Mouse (Mus musculus): ENCODE data around the gene Auh.

Auh gene

DNA sequence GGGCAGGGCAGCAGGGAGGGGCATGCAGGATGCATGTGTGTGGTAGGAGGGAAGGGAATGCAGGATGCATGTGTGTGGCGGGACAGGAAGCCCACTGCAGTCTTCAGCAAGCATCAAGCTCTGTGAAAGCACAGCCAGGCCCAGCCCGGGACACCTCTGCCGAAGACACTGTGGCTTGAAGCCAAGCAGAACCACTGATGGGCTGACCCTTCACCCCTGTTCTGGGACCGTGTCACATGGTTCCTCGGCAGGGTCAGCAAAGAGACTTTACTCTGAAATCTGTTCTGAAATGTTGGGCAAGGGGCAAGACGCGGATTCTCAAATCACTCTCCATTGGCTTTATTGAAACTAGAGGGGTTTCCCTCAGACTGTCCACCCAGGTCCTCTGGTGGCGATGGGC is 94.9 kb downstream of the Auh start:
- DNase-seq (ENCODE audit: inconsistent ontology term), result no peak

DNA sequence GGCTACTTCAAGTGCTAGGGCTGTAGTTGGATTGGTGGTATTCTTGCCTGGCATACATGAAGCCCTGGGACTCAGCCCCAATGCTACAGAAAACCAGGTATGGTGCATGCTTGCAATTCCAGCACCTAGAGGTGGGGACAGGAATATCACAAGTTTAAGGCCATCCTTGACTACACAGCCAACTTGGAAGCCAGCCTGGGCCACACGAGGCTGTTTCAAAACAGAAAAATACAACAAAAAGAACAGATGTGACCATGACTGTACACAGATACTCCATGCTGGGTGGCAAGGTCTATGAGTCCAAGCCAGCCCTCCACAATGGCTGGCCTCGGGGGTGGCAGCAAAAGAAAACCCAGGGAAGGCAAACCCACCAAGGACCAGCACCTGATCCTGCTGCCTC is 95.7 kb downstream of the Auh start:
- DNase-seq (ENCODE audit: inconsistent ontology term), result no peak

DNA sequence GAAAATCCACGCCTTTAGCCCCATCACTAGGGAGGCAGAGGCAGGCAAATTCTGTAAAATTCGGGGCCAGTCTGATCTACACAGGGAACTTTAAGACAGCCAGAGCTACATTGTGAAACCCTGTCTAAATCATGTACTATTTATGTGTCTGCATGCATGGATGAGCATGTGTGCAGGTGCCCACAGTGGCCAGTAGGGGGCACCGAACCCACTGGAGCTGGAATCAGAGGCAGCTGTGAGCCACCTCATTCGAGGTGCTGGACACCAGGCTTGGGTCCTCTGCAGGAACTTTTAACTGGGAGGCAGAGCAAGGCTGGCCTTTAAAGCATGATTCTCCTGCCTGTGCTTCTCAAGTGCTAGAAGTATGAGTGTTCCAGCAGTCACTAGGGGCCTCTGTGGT is 96.3 kb downstream of the Auh start:
- DNase-seq (ENCODE audit: inconsistent ontology term), result no peak

DNA sequence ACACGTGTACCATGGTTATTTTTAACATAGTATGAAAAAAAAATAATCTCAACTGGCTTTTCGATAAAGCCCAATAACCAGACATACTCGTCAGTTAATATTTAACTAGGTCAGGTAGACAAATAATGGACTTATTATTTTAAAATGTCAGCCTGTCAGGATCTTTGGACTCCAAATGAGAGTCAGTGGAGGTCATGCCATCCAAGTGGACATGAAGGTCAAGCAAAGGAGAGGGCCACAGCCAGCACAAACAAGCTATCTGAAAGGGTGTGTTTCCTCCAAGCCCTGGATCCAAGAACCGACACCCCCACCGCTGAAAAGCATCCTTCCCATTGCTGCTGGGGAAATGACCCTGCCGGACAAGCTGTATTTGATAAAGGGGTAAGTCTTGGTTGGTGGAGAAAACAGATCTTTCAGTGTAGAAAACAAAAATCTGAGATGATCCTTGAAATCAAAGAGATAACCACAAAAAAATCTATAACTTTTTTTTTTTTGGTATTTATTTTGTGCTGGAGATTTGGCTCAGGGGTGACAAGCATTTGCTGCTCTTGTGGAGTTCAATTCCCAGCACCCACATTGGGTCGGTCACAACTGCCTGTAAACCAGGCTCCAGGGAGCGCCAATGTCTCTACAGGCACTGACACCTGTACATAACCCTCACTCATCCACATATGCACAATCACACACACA is 96.9 kb downstream of the Auh start:
- no peak for DNase-seq (ENCODE audit: inconsistent ontology term)

DNA sequence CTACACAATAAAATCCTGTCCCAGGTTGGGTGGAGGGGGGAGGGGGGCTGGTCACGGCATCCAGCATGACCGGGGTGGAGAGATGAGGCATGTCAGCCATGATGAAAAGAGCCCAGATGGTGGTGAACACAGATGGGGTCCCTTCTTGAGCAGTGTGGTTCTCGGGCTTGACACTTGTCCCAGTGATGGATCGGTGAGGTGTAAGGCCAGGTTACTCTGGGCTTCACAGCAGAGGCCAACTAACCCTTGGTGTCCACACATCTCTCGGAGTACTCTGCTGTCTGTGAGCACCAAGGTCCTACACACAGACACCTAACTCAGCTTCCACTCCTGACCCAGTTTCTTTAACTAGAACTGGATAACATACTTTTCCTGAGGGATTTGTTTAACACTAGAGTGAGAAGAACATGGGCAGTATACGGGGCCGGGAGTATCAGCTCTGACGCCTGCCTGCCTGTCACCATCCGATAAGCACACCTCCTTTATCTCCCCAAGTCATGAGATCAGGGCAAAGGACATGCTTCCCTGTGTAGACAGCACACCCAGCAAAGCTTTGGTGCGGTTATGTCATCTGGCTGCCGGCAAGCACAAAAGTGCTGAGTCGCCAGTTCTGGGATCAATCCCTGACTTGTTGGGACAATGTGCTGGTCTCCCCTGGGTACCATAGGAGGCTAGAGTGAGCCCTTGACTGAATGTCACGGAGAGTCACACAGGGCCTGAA is 98.3 kb downstream of the Auh start:
- no peak for DNase-seq (ENCODE audit: inconsistent ontology term)

DNA sequence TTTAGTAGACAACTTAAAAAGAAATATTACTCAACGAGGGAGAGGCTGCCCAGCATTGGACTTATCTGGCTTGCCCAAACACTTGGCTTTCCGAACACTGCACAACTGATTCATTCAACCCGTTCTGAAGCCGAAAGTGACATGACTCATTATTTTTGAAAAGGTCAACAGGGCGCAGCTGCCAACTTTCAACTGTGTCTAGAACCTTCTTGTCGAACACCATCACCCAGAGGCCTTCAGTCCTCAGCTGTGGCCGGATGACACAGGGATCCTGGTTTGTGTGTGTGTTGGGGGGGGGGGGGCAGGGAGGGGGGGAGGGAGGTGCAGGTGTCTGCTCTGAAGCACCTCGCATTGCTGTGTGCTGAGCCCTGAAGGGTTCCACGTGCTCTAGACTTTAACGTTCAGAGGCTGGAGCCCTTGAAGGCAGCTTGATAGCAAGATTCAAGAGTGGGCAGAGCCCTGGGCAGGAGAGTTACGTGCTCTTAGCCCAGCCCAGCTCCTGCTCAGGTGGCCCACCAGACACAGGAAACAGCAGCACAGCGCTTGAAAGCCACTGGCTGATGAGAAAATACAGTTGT is 100.4 kb downstream of the Auh start:
- DNase-seq (ENCODE audit: inconsistent ontology term), result peak; percentile 88

DNA sequence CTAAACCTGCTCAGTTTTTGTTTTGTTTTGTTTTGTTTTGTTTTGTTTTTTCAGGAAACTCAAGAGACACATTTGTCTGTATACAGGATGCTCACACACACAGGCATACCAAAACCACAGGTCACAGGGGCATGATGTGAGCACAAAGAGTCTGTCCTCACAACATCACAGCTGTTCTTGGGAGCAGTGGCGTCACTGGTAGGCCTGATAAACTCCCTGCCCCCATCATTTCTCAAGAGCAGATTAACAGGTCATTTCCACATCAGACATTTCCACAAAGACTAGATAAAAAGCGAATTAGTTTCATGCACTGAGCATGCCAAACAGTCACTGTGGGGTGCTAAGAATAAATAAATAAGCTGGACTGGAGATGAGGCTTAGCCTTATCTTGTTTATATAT is 101.3 kb downstream of the Auh start:
- peak; percentile 37 for DNase-seq (ENCODE audit: inconsistent ontology term)

DNA sequence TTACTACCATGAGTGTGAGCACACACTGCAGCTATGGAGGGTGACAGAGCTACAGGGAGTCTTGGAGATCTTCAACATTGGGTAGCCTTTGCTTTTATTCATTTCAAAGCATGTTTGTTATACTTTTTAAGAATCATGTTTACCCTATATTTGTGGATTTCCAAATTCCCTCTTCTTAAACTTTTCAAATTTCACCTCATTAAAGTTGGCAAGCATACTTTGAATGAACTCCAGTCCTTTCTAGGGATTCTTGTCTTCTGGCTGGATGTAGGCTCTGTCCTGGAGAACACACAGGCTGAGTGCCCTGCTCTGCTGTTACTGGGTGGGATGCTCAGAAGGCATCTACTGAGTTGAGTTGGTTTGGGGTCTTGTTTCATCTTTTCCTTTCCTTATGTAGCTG is 102.8 kb downstream of the Auh start:
- DNase-seq (ENCODE audit: inconsistent ontology term), result no peak

DNA sequence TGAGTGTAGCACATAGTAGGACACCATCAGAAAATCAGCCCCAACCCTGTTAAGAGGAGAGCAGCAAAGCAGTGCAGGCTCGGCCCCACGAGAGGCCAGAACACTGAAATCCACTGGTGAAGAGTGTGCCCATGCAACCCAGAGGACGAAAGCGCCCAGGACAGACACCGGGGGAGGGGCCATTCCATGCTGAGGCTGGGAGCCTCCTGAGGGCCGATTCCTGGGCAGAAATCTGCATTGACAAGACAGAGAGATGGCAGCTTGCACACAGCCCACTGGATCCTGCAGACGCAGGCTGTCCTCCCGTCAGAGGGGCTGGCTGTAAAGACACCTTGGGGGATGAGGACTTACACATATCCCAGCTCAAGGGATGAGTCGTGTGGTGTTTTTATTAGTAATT is 104.7 kb downstream of the Auh start:
- no peak for DNase-seq (ENCODE audit: inconsistent ontology term)

DNA sequence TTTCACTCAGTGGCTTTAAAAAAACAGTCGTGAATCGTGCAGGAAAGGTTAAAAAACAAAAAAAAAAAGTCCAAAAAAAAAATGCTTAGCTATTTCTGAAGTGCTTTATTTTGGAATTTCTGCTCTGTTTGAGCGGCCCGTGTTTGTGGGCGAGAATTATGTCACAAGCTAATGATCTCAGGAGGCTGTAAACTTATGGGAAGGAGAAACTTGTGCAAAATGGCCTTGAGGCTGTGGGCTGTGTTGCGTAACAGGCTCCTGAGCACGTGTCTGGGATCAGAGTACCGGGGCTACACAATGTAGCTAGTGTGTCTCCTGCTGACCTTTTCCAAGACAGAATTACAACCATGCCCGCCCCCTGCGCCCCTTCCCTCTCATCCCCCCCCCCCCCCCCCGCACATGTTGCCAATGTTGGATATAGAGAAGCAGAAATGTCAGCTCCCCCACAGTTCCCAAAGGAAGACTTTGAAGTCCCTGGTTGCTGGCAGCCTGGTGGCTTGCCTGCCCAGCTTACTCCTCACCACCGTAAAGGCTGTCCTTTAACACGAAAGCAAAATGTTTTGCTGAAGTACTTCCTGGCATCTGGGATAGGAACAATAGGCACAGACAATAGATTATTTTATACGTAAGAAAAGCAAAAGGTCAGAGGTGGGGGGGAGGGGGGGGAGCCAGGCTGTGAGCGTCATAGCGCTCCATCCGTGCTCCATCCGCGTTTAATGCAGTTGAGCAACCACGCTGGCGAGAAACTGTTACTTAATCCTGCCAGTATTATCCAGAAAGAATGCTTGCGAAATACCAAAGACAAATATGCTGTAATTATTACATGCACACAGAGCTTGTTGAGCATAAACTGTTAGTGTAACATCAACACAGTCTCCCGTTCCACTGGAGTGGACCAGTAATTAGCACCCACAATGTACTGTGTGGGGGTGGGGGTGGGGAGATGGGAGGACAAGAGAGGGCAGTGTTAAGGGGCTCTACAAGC is 107.0 kb downstream of the Auh start:
- DNase-seq (ENCODE audit: inconsistent ontology term), result peak; percentile 75

DNA sequence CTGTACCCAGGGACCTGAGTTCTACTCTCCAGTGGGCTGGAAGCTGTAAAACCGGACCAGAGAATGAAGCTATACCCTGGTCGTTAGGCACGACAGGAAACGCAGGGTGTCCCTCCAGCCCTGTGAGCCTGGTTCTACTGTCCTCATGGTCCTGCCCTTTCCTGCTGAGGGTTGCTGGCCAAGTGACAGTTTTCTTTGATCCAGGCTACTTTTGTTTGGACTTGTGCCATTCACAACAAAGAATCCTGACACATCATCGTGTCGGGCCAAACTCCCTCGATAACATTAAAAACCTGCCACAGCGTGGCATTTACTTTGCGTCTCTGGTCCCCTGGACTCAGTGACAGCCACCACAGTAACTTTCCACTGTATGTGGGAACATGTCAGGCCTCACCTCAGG is 107.9 kb downstream of the Auh start:
- peak; percentile 71 for DNase-seq (ENCODE audit: inconsistent ontology term)

DNA sequence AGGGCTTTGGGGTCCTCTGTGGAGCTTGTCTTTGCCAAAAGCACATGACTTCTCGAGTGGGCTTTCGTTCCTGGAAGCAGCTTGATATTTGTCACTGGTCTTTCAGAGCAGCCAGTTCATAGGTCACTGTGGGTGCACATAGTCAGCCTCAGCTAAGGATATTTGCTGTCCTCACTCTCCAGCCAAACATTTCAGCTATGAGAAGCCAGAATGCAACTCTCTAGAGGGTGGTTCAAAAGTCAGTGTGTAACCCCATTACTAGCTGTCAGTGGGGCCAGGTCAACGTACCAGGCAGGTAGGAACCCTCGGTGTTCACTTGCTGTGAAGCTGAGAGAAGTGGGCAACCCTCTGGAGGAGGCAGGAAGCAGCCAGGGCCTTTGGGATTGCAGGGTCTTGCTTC is 109.6 kb downstream of the Auh start:
- no peak for DNase-seq (ENCODE audit: inconsistent ontology term)

DNA sequence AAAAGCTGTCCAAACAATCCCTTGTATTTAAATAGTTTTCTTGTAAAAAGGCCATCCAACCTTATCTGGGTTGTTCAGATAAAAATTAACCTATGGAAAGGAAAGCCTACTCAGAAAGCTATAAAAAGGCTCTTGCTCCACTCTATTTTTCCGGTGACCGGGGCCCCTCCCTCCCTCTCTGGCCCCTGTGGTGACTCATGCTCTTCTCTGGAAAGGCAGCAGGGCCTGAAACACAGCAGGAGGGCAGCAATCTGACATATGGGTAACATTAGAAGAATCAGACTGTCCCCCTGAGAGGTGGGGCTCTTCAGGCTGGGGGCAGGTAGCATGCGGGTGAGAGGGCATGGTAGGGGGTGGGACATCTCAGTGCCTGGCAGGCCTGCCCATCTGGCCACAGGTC is 110.7 kb downstream of the Auh start:
- peak; percentile 87 for DNase-seq (ENCODE audit: inconsistent ontology term)

DNA sequence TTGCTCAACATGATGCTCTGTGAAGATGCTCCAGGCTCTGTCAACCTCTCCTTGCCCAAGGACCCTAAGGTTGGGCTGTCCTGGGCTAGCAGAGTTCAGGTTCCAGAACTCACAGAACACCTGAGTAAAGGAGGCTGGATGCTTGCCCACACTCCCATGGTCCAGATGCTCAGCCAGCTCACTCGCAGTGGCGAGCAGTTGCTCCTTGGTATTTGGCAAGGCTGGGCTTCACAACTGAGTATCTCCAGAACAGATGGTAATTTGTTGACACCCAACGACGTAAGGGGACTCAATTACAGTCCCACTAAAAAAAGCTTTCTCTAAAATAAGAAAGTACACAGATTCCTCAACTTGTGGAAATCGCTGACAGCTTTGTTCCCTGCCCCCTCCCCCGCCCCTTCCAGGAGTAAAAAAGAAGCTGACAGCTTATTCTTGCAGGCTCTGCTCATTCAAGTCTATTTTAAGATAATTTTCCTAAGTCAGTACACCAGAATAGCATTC is 111.4 kb downstream of the Auh start:
- no peak for DNase-seq (ENCODE audit: inconsistent ontology term)

DNA sequence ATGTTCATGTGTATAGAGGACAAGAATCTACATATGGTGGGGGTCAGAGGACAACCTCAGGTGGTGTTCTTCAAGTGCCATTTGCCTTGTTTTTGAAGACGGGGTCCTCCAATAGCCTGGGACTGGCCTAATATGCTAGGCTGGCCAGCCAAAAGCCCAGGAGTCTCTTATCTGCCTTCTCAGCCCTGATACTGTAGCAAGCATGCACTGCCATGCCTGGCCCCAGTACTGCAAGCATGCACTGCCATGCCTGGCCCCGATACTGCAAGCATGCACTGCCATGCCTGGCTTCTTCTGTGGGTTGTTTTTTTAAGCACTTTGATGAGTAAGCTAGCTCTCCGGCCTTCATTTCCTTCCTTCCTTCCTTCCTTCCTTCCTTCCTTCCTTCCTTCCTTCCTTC is 115.7 kb downstream of the Auh start:
- DNase-seq (ENCODE audit: inconsistent ontology term), result no peak

DNA sequence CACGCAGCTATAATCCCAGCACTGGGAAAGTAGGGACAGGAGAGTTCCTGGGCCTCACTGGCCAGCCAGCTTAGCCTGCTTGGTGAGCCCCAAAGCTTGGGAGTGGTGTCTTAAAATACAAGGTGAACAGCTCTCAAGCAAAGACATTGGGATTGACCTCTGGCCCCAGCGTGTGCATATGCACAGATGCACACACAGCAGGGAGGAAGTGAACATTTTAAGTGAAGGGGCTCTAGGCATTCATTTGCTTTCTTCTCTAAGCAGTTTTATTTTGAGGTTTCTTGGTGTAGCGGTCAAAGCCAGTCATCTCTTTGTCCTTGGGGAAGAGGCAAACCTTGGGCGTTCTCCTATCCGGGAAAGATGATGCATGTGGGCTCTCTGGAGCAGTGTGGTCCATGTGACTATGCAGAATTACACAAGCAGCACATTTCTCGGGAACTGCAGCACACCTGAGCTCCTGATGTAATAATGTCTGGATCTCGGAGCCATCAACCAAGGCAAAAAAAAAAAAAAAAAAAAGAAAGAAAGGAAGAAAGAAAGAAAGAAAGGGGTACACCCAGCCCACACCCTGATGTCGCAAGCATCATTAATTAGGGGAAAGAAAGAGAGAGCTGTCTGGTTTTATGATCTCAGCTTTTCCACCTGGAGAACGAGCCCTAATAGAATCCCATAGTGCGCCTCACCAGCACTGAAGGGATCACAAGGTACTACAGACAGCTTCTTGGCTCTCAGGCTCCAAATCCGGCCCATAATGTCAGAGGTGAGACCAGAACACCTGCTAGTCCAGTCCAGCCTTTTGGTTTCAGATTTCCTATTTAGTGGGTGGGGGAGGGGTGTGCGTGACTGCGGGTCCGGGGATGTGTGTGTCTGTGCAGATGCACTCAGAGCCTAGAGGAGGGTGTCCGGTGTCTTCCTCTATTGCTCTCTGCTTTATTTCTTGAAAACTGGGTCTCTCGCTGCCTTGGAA is 116.6 kb downstream of the Auh start:
- DNase-seq (ENCODE audit: inconsistent ontology term), result no peak

DNA sequence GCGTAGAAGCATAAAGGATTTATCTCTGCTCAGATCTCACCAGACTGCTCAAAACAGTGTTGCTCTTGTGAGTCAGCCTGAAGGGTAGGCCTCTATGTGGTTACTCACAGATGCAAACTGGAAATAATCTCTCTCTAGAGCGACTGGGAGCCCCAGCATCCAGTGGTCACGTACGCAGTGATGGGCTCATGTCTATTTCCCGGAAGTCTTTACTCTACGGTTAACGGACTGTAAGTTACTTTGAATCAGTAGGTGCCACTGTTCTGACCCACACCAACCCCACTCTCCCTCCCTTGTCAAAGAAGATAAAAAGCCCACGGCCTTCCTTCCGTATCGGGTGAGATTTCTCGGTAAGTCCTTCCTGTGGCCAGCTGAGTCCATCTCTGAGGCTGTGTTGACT is 121.8 kb downstream of the Auh start:
- DNase-seq (ENCODE audit: inconsistent ontology term), result no peak

DNA sequence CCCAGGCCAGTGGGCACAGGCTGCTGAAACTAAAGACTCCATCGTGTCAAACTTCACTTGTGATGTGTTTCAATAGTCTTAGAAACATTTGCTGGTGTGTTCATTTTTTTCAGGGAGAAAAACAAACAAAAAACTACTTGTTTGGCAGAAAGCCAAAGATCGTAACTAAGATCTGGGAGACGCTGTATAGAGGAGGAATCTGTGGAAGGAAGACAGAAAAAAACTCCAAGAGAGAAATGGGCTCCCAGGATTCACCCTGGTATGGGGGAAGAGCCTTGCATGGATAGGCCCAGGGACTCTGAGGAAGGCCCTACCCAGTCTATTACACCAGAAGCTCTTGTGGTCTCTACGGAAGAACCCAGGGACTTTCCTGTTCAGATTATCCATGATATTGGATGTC is 123.5 kb downstream of the Auh start:
- no peak for DNase-seq (ENCODE audit: inconsistent ontology term)

DNA sequence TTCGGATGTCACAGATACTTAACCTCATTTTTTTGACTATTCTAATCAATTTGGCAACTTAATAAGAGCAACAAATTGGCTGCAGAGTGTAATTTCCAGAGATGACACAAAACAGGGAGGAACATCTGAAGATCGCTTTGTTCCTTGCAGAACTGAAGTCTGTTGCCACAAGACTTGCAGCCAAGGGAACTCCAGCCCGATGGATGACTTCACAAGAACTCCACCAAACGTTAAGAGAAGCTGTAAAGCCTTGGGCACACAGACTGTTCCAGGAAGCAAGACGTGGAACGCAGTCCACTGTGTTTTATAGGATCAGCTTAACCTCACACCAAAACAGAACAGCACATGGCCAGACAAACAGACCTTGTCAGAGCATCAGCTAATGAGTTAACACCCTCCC is 123.9 kb downstream of the Auh start:
- DNase-seq (ENCODE audit: inconsistent ontology term), result no peak

DNA sequence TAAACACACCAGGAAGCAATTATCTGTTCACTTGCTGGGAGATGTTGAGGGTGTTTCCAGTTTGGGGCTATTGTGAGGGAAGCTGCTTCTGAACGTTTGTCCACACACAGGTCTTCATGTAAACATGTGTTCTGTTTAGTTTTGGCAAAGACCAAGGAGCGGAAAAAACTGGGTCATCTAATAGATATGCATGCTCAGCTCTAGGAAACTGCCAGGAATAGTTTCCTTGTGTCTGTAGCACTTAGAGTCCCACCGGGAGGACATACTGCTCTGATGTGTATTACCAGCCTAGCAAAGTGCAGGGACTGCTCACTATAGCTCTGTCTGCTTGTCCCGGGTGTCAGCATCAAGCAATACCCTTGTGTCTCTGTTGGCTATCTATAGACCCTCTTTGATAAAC is 127.0 kb downstream of the Auh start:
- DNase-seq (ENCODE audit: inconsistent ontology term), result no peak

All from Muller cell, postnatal 12 days (primary cell).